Mouse (Mus musculus): Measurements from ENCODE around the gene Igsf3. TPM values are rescaled to one million over a fixed set of nuclear protein-coding genes. Genes with fewer than 3 reads are reported as not detected.

Igsf3 gene
- polyA plus RNA-seq, 1 experiment from 2014 or later = 37.2 TPM

- CTCF ChIA-PET = interaction anchor here (1.4 kb wide), 1 partner anchor 18 kb away, joined by 4 read pairs; no protein-coding TSS in a partner anchor
- no peak for TF ChIP-seq CTCF (IDR thresholded peaks at IDR 0.05)
These were observed 13.6 kb downstream of the Igsf3 start for GRCm38 (mm10) chr3:101390472-101390871.

DNA sequence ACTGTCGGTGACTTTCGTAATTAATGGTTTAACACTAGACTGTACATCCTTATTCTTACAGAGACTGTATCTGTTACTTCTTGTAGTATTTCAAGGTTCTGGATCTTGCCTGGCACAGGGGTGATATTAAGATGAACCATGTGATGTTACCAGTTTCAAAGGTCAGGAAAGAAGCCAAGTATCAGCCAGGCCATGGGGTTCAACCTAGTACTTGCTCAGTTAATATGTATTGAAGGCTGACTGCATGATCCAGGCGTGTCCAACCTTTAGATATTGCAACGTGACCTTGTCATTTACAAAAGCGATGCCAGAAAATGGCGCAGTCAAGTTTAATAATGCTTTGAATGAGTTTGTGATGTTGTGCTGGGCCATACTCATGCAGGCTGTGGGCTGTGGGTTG is 15.1 kb downstream of the Igsf3 start:
- no peak for ATAC-seq
- ChIA-PET CTCF (no interaction called here), POLR2A (no interaction called here)
- no peak for DNase-seq (ENCODE audit: low read depth, low spot score)
- in situ Hi-C loops (cut with MboI; ENCODE audit: low pct_unique_long_range_greater_than_20kb) = no loop called here
- no peaks in the 10 kb centered on the region for H3K27me3 ChIP-seq
- no peak for TF ChIP-seq CTCF (IDR thresholded peaks at IDR 0.05)

More at GRCm38 (mm10) chr3:101390472-101390871, 13.6 kb downstream of the Igsf3 start:
- in situ Hi-C loops (cut with MboI; ENCODE audit: low pct_unique_long_range_greater_than_20kb) = no loop called here
- DNase-seq (ENCODE audit: low read depth, low spot score) (no peak), ATAC-seq (peak; percentile 40)
- POLR2A ChIA-PET = no interaction called here
- H3K27me3 ChIP-seq = no peaks in the 10 kb centered on the region

DNA sequence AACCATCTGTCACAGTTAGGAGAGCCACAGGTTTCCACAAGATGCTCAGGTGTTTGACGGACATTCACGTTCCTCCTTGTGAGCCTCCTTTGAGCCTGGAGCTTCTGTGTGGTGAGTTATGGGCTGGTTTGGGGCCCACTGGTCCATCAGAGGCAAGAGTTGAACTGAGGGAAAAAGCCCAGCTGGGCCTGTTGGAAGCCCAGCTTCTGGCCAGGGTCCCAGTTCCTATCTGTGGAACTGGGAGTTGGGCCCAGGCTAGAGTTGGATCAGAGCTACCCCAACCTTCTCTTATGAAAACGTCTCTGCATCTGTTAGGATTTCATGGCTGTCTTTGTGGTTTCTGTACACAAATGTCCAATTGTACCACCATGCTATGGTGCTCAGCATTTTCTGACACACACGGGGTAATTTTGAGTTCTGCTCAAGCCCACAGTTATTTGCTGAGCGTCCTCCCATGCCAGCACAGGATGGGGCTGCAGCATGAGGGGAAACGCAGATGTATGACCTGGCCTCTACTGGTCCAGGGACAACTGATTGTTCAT is 16.3 kb downstream of the Igsf3 start:
- POLR2A ChIA-PET = no interaction called here
- in situ Hi-C loops (cut with MboI; ENCODE audit: low pct_unique_long_range_greater_than_20kb) = no loop called here
- CTCF ChIA-PET = no interaction called here
- no peak for DNase-seq (ENCODE audit: low read depth, low spot score)
- H3K27me3 ChIP-seq = no peaks in the 10 kb centered on the region
- no peak for TF ChIP-seq CTCF (IDR thresholded peaks at IDR 0.05)
- ATAC-seq = no peak

DNA sequence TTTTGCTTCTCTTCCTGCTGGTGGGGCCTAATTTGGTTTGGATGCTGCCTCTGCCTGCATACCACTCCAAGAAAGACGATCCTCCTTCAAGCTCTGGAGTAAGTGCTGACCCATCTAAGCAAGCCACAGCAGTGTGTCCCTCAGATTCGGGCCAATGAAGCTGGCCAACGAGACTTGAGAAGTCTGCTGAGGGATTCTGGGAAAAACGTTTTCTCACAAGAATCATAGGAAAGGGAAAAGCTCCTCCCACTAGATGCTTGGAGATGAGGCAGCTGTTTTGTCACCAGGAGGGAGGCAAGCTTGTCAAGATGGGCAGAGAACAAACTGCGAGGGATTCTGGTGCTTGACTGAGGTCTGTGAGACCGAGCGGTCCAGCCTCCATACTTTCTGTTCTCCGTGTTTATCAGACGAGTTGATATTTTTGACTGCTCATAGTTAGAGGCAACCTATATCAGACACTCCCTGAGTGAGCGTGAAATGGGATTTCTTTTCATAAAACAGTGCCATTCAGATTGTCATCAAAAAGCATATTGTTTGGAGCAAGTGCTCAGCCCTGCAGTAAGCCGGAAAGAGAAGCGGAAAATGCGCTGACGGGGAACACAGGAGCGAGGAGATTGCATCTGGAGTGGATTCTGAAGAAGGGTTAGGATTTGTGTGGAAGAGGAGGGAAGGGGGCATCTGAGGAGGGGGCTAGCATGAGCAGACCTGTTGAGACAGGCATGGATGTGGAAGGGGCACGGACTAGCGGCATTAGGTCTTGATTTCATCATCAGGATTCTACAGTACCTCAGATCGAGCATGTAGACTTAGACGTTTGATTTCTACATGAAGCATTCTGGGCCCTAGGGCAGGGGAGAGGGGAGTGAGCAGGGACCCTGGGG is 17.0 kb downstream of the Igsf3 start:
- no peaks in the 10 kb centered on the region for H3K27me3 ChIP-seq
- DNase-seq (ENCODE audit: low read depth, low spot score) = no peak
- TF ChIP-seq CTCF (IDR thresholded peaks at IDR 0.05) = no peak
- ChIA-PET CTCF (interaction anchor here (1.2 kb wide), 1 partner anchor 15 kb away, joined by 4 read pairs; no protein-coding TSS in a partner anchor), POLR2A (no interaction called here)
- ATAC-seq = no peak
- in situ Hi-C loops (cut with MboI; ENCODE audit: low pct_unique_long_range_greater_than_20kb) = no loop called here

- in situ Hi-C loops (cut with MboI; ENCODE audit: low pct_unique_long_range_greater_than_20kb) = no loop called here
- no peak for DNase-seq (ENCODE audit: low read depth, low spot score)
These were observed 18.5 kb downstream of the Igsf3 start for GRCm38 (mm10) chr3:101395341-101395740.

GRCm38 (mm10) chr3:101396061-101396460 is 19.2 kb downstream of the Igsf3 start:
- in situ Hi-C loops (cut with MboI; ENCODE audit: low pct_unique_long_range_greater_than_20kb) = no loop called here
- ChIA-PET CTCF (interaction anchor here (0.7 to 1.5 kb wide), 6 partner anchors 20 to 92 kb away, joined by 3 to 5 read pairs (median 3); no protein-coding TSS in a partner anchor), POLR2A (interaction anchor here (0.6 to 1.2 kb wide), 2 partner anchors 9 to 13 kb away, joined by 3 read pairs; no protein-coding TSS in a partner anchor)
- H3K27me3 ChIP-seq = no peaks in the 10 kb centered on the region
- ATAC-seq = no peak
- no peak for DNase-seq (ENCODE audit: low read depth, low spot score)
- TF ChIP-seq CTCF (IDR thresholded peaks at IDR 0.05) = no peak

More at GRCm38 (mm10) chr3:101395341-101395740, 18.5 kb downstream of the Igsf3 start:
- no peaks in the 10 kb centered on the region for H3K27me3 ChIP-seq
- no peak for ATAC-seq
- TF ChIP-seq CTCF (IDR thresholded peaks at IDR 0.05) = no peak
- CTCF ChIA-PET = interaction anchor here (0.8 to 1.5 kb wide), 5 partner anchors 8 to 56 kb away, joined by 3 to 5 read pairs (median 3); no protein-coding TSS in a partner anchor
- POLR2A ChIA-PET = interaction anchor here (1.2 kb wide), 1 partner anchor 10 kb away, joined by 3 read pairs; no protein-coding TSS in a partner anchor

DNA sequence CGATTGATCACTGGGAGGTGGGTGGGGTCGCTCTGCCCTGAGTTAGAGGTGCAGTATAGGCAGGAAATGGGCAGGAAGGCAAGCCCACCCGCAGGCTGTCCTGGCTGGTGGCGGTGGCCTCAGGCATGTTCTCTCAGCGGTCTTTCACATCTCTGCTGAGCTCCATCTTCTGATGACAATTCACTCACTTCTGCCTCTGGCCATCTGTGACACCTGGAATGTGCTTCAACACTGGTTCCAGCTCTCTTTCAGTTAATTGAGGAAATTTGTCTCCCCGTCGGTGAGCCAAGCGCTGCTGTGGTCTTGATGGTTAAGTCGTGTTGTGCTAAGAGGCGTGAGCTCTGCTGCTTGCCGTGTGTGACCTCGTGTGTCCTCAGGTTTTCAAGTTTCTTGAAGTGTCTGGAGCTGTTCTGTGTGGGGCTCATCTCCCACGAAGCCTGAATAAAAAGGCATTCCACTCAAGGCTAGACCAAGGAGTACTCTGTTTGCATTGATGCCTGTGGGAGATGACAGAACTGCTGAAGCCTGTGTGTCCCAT is 19.9 kb downstream of the Igsf3 start:
- CTCF ChIA-PET = interaction anchor here (0.7 to 1.6 kb wide), 4 partner anchors 21 to 93 kb away, joined by 3 to 5 read pairs (median 4); no protein-coding TSS in a partner anchor
- in situ Hi-C loops (cut with MboI; ENCODE audit: low pct_unique_long_range_greater_than_20kb) = no loop called here
- H3K27me3 ChIP-seq = no peaks in the 10 kb centered on the region
- no peak for TF ChIP-seq CTCF (IDR thresholded peaks at IDR 0.05)
- DNase-seq (ENCODE audit: low read depth, low spot score) (no peak), ATAC-seq (no peak)
- POLR2A ChIA-PET = interaction anchor here (0.6 kb wide), 1 partner anchor 12 kb away, joined by 3 read pairs; no protein-coding TSS in a partner anchor

DNA sequence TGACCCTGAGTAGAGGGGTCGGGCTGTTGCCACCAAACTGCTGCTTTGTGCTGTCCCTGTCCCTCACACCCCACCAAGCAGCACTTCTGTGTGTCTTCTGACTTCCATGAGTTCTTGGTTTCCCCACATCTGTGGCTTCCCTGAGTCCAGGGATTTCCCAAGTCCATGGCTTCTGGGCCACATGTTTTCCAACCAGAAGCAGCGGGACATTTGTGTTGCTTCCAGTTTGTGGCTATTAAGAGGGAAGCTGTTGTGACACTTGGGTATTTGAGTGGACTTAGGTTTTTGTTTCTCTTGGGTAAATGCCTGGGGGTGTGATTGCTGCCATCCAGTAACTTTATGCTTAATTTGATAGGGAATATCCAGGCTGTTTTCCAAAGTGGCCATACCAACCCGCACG is 20.5 kb downstream of the Igsf3 start:
- in situ Hi-C loops (cut with MboI; ENCODE audit: low pct_unique_long_range_greater_than_20kb) = no loop called here
- no peak for ATAC-seq
- no peak for DNase-seq (ENCODE audit: low read depth, low spot score)
- no peak for TF ChIP-seq CTCF (IDR thresholded peaks at IDR 0.05)
- POLR2A ChIA-PET = no interaction called here
- H3K27me3 ChIP-seq = no peaks in the 10 kb centered on the region
- CTCF ChIA-PET = interaction anchor here (1.6 kb wide), 1 partner anchor 25 kb away, joined by 4 read pairs; no protein-coding TSS in a partner anchor

GRCm38 (mm10) chr3:101398071-101398786 is 21.3 kb downstream of the Igsf3 start:
- in situ Hi-C loops (cut with MboI; ENCODE audit: low pct_unique_long_range_greater_than_20kb) = no loop called here
- H3K27me3 ChIP-seq = no peaks in the 10 kb centered on the region
- ChIA-PET CTCF (interaction anchor here (1.6 kb wide), 1 partner anchor 26 kb away, joined by 4 read pairs; no protein-coding TSS in a partner anchor), POLR2A (interaction anchor here (0.6 kb wide), 1 partner anchor 20 kb away, joined by 3 read pairs; no protein-coding TSS in a partner anchor)
- no peak for DNase-seq (ENCODE audit: low read depth, low spot score)
- no peak for TF ChIP-seq CTCF (IDR thresholded peaks at IDR 0.05)
- no peak for ATAC-seq

DNA sequence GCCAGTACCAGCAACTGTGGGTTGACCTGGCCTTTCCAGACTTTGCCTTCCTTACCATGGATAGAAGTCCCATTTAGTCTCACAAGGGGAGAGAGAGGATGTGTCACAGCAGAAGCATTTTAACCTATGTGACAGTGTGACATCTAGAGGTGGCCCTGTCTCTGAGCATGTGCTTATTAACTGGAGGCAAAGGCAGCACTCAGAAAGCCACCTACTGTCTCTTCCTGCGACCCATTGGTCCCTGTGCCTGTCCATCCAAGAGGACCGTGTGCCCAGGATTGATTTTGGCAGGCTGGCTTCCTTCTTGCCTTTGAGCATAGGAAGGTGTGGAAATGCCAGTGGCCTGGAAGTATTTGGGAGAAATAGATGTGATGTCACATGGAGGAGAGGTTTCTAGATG is 22.0 kb downstream of the Igsf3 start:
- ATAC-seq (no peak), DNase-seq (ENCODE audit: low read depth, low spot score) (no peak)
- H3K27me3 ChIP-seq = no peaks in the 10 kb centered on the region
- in situ Hi-C loops (cut with MboI; ENCODE audit: low pct_unique_long_range_greater_than_20kb) = no loop called here
- no peak for TF ChIP-seq CTCF (IDR thresholded peaks at IDR 0.05)
- ChIA-PET CTCF (no interaction called here), POLR2A (no interaction called here)

Data from Patski (cell line).